ENCODE assay signal across 8 mouse cellular contexts in the genomic region with DNA sequence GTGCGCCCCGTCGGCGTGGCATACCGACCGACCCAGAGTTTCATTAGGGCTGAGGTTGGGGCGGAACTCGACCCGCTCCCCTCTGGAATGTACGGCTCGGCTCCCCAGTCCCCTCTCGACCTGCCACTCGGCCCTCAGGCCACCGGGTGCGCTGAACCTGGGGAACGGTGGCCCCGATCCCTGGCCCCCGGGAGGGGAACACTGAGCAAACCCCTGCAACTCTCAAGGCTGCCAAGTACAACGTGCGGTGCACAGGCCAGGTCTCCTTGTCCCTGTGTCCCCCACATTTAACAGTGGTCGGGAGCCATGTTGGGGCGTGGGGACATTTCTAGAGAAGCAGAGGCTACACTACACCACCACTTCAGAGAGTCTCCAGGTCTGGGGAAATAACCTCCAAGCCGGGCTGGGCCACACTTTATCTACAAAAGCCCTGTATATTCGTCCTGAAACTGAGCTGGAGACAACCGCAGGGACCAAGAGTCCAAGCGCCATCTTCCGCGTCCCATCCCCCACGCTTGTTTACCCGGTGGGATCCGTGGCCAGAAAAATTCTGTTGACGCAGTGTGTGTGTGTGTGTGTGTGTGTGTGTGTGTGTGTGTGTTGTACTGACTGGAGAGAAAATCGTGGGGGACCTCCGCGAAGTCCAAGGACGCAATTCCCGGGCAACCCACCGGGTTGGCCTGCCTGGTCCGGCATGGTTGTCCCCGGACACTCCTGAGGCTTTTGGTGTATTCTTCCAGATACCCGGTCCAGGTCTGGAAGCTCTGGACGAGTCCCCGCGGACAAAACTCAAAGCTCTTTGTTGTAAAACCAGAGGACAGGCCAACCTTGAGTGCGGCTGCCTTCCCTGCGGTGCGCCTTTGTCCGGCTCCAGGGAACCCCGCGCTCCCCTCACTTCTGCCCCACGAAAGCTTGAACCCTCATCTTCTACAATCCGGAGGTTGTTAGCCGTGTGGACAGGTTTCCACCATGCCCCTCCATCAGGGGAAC. TPM values are rescaled to one million over a fixed set of nuclear protein-coding genes. Genes with fewer than 3 reads are reported as not detected.
DNase-seq lines count a peak whose midpoint lies in the region; ATAC-seq and TF ChIP-seq lines count a peak whose summit lies in the region.

No protein-coding gene starts in this region.

- no peaks in the 10 kb centered on the region for H3K27me3 ChIP-seq in cerebellum, adult 2 months (ENCODE audit: control insufficient read depth, insufficient read depth, low read length)
- H3K27me3 ChIP-seq in hindbrain, embryonic 14.5 days (ENCODE audit: control insufficient read depth, insufficient read depth, low read length) = no peaks in the 10 kb centered on the region

- H3K36me3 ChIP-seq in hindbrain, embryonic 14.5 days (replicated peaks; ENCODE audit: control insufficient read depth, insufficient read depth) = no peaks in the 10 kb centered on the region

- no peak for ATAC-seq in hindbrain, embryonic 14.5 days (ENCODE audit: low FRiP score)
- no peak for ATAC-seq in activated CD4-positive, CD25-positive, alpha-beta regulatory T cell, adult 4 months

- peak overlapping the region; percentile 96 for H3K4me3 ChIP-seq in cerebellum, adult 2 months (replicated peaks; ENCODE audit: insufficient read depth, low read depth, low read length)
- H3K4me3 ChIP-seq in hindbrain, embryonic 14.5 days (replicated peaks; ENCODE audit: low read length) = peak overlapping the region; percentile 98
- peak overlapping the region; percentile 90 for H3K4me3 ChIP-seq in left cerebral cortex, adult 2 months

- H3K9ac ChIP-seq in hindbrain, embryonic 14.5 days = peak overlapping the region; percentile 100

- peaks cover 6% of the 10 kb centered on the region; the same call in 1 of the 2 replicates for H3K4me1 ChIP-seq in cerebellum, adult 2 months (ENCODE audit: control insufficient read depth, insufficient read depth, low read length)
- peaks cover 31% of the 10 kb centered on the region for H3K4me1 ChIP-seq in hindbrain, embryonic 14.5 days (replicated peaks; ENCODE audit: control insufficient read depth, insufficient read depth, low read length)

- H3K27ac ChIP-seq in cerebellum, adult 2 months (ENCODE audit: insufficient read depth, low read length) = peak overlapping the region; percentile 100
- peak overlapping the region; percentile 100 for H3K27ac ChIP-seq in hindbrain, embryonic 14.5 days
- H3K27ac ChIP-seq in left cerebral cortex, adult 2 months = peak overlapping the region; percentile 99

- WGBS in cerebellum, adult 2 months = under 1% methylated on average over 53 of the region's 53 CpGs
- under 1% methylated on average over 53 of the region's 53 CpGs for WGBS in hindbrain, embryonic 14.5 days

- DNase-seq in NIH3T3 (ENCODE audit: low read depth) = peak; percentile 88
- DNase-seq in cerebellum, adult 2 months = peak; percentile 79 to 84
- DNase-seq in frontal cortex, postnatal 36 days (ENCODE audit: low spot score in 2 of 2) = peak; percentile 52 to 74
- DNase-seq in hindbrain, embryonic 14.5 days (ENCODE audit: low spot score) = peak; percentile 77
- peak; percentile 61 to 63 for DNase-seq in left cerebral cortex, adult 2 months (ENCODE audit: extremely low spot score in 1 of 2, low spot score in 2 of 2)
- DNase-seq in lung, postnatal 36 days = peak; percentile 84
- DNase-seq in skeletal muscle tissue, adult 2 months (ENCODE audit: low read depth, low spot score) = peak; percentile 68

- no peak for TF ChIP-seq CTCF in cerebellum, adult 2 months (IDR thresholded peaks at IDR 0.05; ENCODE audit: borderline replicate concordance, insufficient read depth, low read depth, low read length)
- TF ChIP-seq CTCF in left cerebral cortex, adult 2 months (IDR thresholded peaks at IDR 0.05) = no peak

- H3K4me2 ChIP-seq in hindbrain, embryonic 14.5 days (replicated peaks) = peak overlapping the region; percentile 99

- intact Hi-C loops in left cerebral cortex, adult 2 months (cut with DNase I) = no loop called here

- TF ChIP-seq POLR2A in cerebellum, adult 2 months (IDR thresholded peaks at IDR 0.05; ENCODE audit: borderline replicate concordance, insufficient read depth, low read length) = peak; percentile 52; the same call in 1 of the 2 replicates

- H3K9me3 ChIP-seq in hindbrain, embryonic 14.5 days (ENCODE audit: control insufficient read depth, low read length) = no peaks in the 10 kb centered on the region

RNA-seq across cellular contexts. Expression of a gene that starts 3.1 kb away (rescaled TPM):
- polyA plus RNA-seq in cerebellum, adult 2 months (2012; rRNA removed) = 29.3 and 36.5 TPM in 2 replicates
- polyA plus RNA-seq in hindbrain, embryonic 14.5 days (2014; fragmentation: Nextera tagmentation; extraction: Ambion mirVana) = 34.1 and 38.9 TPM in 2 replicates
- 100 to 1,000 TPM; 139 to 141 TPM for total RNA-seq in left cerebral cortex, adult 2 months (2021)
- 1 to 10 TPM; 4.1 to 4.3 TPM for polyA plus RNA-seq in activated CD4-positive, CD25-positive, alpha-beta regulatory T cell, adult 4 months (2017; shearing (Covaris generic))
